Mouse (Mus musculus) small intestine, adult 2 months (tissue): Measurements from ENCODE around the gene Mesp1. TPM values are rescaled to one million over a fixed set of nuclear protein-coding genes. Genes with fewer than 3 reads are reported as not detected.
"Not testable (repeated sequence)": the region's sequence is repeated elsewhere in the genome, so short reads cannot be mapped to it uniquely, and the experiment has no call there.

Source experiments
- H3K27ac ChIP-seq: fragments of 200-500 bp; 2 replicates; pipeline ENCODE4 v1.5.1; 2012; ENCODE audit warnings: low read depth, low read length, control low read depth, inconsistent platforms; ENCODE audit not compliant: insufficient read depth
- H3K27me3 ChIP-seq: fragments of 200-500 bp; 2 replicates; pipeline ENCODE4 v1.6.1; 2012; ENCODE audit warnings: mild to moderate bottlenecking, moderate library complexity, low read length, inconsistent platforms; ENCODE audit not compliant: control insufficient read depth, insufficient read depth
- H3K36me3 ChIP-seq: fragments of 200-500 bp; 2 replicates; pipeline ENCODE4 v1.6.1; 2012; ENCODE audit warnings: mild to moderate bottlenecking, low read length, control low read depth, inconsistent platforms; ENCODE audit not compliant: control insufficient read depth, insufficient read depth
- H3K4me1 ChIP-seq: fragments of 200-500 bp; 2 replicates; pipeline ENCODE4 v1.6.1; 2012; ENCODE audit warnings: low read length, inconsistent platforms, mixed read lengths; ENCODE audit not compliant: control insufficient read depth, insufficient read depth, insufficient read length
- H3K4me3 ChIP-seq: fragments of 200-500 bp; 2 replicates; pipeline ENCODE4 v1.5.1; 2012; ENCODE audit warnings: low read depth, mild to moderate bottlenecking, control low read depth, inconsistent platforms, low read length, moderate library complexity
- CTCF ChIP-seq: fragments of 200-500 bp; IDR thresholded peaks from 2 replicates; pipeline ENCODE4 v1.5.1; 2012; ENCODE audit warnings: low read depth, mild to moderate bottlenecking, control low read depth, inconsistent platforms, low read length, moderate library complexity, mixed read lengths; ENCODE audit not compliant: insufficient replicate concordance, insufficient read length; ENCODE audit errors: extremely low read depth
- POLR2A ChIP-seq: fragments of 200-500 bp; IDR thresholded peaks from 2 replicates; pipeline ENCODE4 v1.6.1; 2012; ENCODE audit warnings: low read depth, mild to moderate bottlenecking, control low read depth, inconsistent platforms, low read length, moderate library complexity
- WGBS: fragments of 180-500 bp; shearing (Covaris S2); methylation state at CpG from one replicate; pipeline ENCODE4 v1.1.7; 2018; 5-methylcytosine and 5-hydroxymethylcytosine counted together
- polyA plus RNA-seq: library from polyadenylated mRNA; depleted of rRNA; stranded (reverse); fragments of >200 nt; gene quantifications from 2 replicates; pipeline ENCODE4 v1.2.3, GENCODE M21; 2012

The Mesp1 gene
- polyA plus RNA-seq, 1 experiment = 1.2 TPM

GRCm38 (mm10) chr7:79792635-79793421 is 760 bp downstream of the Mesp1 start:
- 2% methylated on average over 79 of the region's 80 CpGs for WGBS

GRCm38 (mm10) chr7:79789812-79790211 is 3.8 kb downstream of the Mesp1 start:
- H3K27me3 ChIP-seq, H3K4me3 ChIP-seq, H3K36me3 ChIP-seq: not testable (repeated sequence)
- 26% methylated on average over 2 of the region's 2 CpGs for WGBS
- peak overlapping the region; percentile 99 for H3K27ac ChIP-seq
- H3K4me1 ChIP-seq = peaks cover 34% of the 10 kb centered on the region

More at GRCm38 (mm10) chr7:79792635-79793421, 760 bp downstream of the Mesp1 start:
- H3K4me1 ChIP-seq = peaks cover 34% of the 10 kb centered on the region
- TF ChIP-seq POLR2A (no peak), CTCF (peak; percentile 68)
- H3K36me3 ChIP-seq = no peaks in the 10 kb centered on the region
- peaks cover 9% of the 10 kb centered on the region for H3K27me3 ChIP-seq
- H3K27ac ChIP-seq = no peak overlapping the region
- peak overlapping the region; percentile 67 for H3K4me3 ChIP-seq

- Histone ChIP-seq H3K4me1 (peaks cover 17% of the 10 kb centered on the region), H3K27me3 (0 out of 2 replicates have a peak, but pooled peaks cover 3% of the 10 kb centered on the region), H3K4me3 (no peak overlapping the region), H3K27ac (no peak overlapping the region), H3K36me3 (no peaks in the 10 kb centered on the region)
- TF ChIP-seq POLR2A (no peak), CTCF (peak; percentile 61; the same call in 1 of the 2 replicates)
- WGBS = 22% methylated on average over 6 of the region's 6 CpGs
Measured at GRCm38 (mm10) chr7:79786295-79786694, 7.3 kb downstream of the Mesp1 start.

GRCm38 (mm10) chr7:79782516-79782855 is 11.1 kb downstream of the Mesp1 start:
- no peaks in the 10 kb centered on the region for H3K36me3 ChIP-seq
- WGBS = 83% methylated on average over 2 of the region's 2 CpGs
- TF ChIP-seq POLR2A (no peak), CTCF (no peak)
- H3K4me3 ChIP-seq = no peak overlapping the region
- peaks cover 7% of the 10 kb centered on the region for H3K4me1 ChIP-seq
- H3K27ac ChIP-seq = no peak overlapping the region
- H3K27me3 ChIP-seq = no peaks in the 10 kb centered on the region; the same call in 1 of the 2 replicates

GRCm38 (mm10) chr7:79781826-79782515 is 11.6 kb downstream of the Mesp1 start:
- 85% methylated on average over 11 of the region's 11 CpGs for WGBS
- Histone ChIP-seq H3K27me3 (no peaks in the 10 kb centered on the region; the same call in 1 of the 2 replicates), H3K36me3 (no peaks in the 10 kb centered on the region), H3K27ac (no peak overlapping the region), H3K4me3 (no peak overlapping the region), H3K4me1 (peaks cover 7% of the 10 kb centered on the region)
- no peak for TF ChIP-seq CTCF
- TF ChIP-seq POLR2A = no peak

- H3K4me1 ChIP-seq = peaks cover 7% of the 10 kb centered on the region
- H3K27ac ChIP-seq = peak overlapping the region; percentile 66
- WGBS = 12% methylated on average over 16 of the region's 16 CpGs
- peak overlapping the region; percentile 57 for H3K4me3 ChIP-seq
- no peaks in the 10 kb centered on the region; the same call in 1 of the 2 replicates for H3K27me3 ChIP-seq
- no peaks in the 10 kb centered on the region for H3K36me3 ChIP-seq
- TF ChIP-seq POLR2A = no peak
- TF ChIP-seq CTCF = peak; percentile 80
Measured at GRCm38 (mm10) chr7:79780647-79781626, 12.7 kb downstream of the Mesp1 start.
